Mouse (Mus musculus) cortical plate, adult 2 months (tissue): Measurements from ENCODE around the gene Gmpr. TPM values are rescaled to one million over a fixed set of nuclear protein-coding genes. Genes with fewer than 3 reads are reported as not detected.

ENCODE experiments used
- H3K27ac ChIP-seq: fragments of 200-500 bp; 2 replicates; pipeline ENCODE4 v1.5.1; 2012; ENCODE audit warnings: low read length, control low read depth, inconsistent platforms; ENCODE audit not compliant: insufficient read depth
- H3K4me1 ChIP-seq: fragments of 200-500 bp; 2 replicates; pipeline ENCODE4 v1.6.1; 2011; ENCODE audit warnings: low read length; ENCODE audit not compliant: control insufficient read depth, insufficient read depth
- H3K4me3 ChIP-seq: fragments of 200-500 bp; 2 replicates; pipeline ENCODE4 v1.5.1; 2011; ENCODE audit warnings: mild to moderate bottlenecking, low read length, control low read depth; ENCODE audit not compliant: insufficient read depth
- CTCF ChIP-seq: fragments of 200-500 bp; IDR thresholded peaks from 2 replicates; pipeline ENCODE4 v1.5.1; 2011; ENCODE audit warnings: mild to moderate bottlenecking, control low read depth, low read length; ENCODE audit not compliant: insufficient read depth; ENCODE audit errors: extremely low read depth
- POLR2A ChIP-seq: fragments of 200-500 bp; IDR thresholded peaks from 2 replicates; pipeline ENCODE4 v1.6.1; 2011; ENCODE audit warnings: mild to moderate bottlenecking, low read length, control low read depth; ENCODE audit not compliant: insufficient read depth; ENCODE audit errors: extremely low read depth
- polyA plus RNA-seq: library from polyadenylated mRNA; depleted of rRNA; stranded (reverse); fragments of >200 nt; gene quantifications from 2 replicates; pipeline ENCODE4 v1.2.3, GENCODE M21; 2012

The Gmpr gene
- polyA plus RNA-seq, 1 experiment: 77.8 TPM

DNA sequence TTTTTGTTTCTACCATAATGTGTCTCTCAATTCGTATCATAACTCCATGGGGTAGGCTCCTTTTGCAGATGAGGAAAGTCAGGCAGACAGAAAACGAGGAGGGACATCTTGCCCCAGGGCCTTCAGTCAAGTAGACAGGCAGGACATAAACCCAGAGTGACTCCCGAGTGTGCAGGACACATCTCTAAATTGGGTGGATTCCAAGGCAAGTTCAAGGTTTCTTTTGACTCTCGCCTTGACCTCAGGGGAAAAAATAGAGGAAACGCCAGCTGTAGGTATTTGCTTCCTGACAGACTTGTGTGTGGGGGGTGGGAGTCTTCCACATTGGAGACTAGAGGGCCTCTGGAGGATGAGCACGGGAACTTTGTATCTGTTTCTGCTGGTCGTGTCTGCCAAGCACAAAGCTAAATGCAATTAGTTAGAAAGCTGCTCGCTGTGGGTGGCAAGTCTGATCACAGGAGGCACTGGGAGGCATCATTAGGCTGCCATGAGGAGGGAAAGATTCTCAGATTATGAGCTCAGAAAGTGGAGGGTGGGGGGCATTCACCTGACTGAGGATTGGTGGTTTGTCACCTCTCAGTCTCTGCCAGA is 7.7 kb downstream of the Gmpr start:
- no peak overlapping the region for H3K27ac ChIP-seq
- no peaks in the 10 kb centered on the region for H3K4me1 ChIP-seq
- no peak overlapping the region for H3K4me3 ChIP-seq
- TF ChIP-seq POLR2A (no peak), CTCF (no peak)

DNA sequence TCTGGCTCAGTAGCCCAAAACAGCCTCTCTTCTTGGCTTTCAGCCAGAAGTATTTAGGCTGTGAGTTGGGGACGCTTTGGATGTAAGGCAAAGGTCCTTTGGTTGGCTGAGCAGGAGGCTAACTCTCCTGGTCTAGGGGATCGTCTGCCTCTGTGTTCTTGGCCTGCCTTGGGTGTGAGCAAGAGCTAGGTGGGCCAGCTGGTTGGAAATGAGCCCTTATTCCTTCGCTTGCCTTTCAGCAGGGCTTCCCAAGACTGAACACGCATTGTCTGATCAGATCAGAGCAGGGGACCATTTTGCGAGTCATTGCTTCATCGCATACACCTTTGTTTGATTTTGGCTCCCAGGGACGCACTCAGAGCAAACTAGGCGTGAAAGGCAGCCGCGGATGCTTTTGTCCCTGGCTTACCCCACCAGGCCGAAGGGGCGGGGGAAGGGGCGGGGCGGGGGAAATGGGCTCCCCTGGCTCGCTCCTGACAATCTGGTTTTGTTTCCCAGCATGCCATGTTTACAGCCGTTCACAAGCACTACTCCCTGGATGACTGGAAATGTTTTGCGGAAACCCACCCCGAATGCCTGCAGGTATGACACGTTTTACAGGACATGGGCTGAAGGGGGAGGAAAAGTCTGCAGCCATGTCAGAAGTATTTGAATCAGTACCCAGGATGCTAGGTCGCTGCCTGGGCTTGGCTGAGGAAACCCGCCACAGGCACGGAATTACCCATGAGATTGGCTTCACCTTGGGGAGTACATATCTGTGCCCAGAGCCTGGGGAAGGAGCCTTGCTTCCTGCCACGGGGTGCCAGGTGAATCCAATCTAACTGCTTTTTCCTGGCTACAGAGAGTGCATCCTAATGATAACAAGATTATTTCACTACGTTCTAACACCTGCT is 9.5 kb downstream of the Gmpr start:
- Histone ChIP-seq H3K27ac (no peak overlapping the region), H3K4me3 (no peak overlapping the region), H3K4me1 (no peaks in the 10 kb centered on the region)
- TF ChIP-seq POLR2A: no peak
- no peak for TF ChIP-seq CTCF

DNA sequence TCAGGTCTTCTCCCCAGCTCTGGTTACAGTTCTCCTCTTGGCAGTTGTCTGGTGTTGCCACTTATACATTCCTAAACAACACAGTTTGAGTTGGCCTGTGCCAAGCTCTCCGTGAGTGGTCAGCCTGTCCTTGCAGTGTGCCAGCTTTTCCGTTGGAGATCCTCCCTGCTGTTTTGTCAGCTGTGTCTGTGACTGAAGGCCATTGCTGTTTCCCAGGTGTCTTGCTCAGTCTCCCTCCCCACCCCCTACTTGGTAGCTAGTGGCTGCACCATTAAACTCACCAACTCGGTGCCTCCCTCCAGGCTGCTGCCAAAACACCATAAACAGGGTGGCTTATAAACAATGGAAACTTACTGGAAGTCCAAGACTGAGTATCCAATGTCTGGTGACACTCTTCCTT is 17.1 kb downstream of the Gmpr start:
- TF ChIP-seq POLR2A (no peak), CTCF (no peak)
- no peak overlapping the region for H3K4me3 ChIP-seq
- no peak overlapping the region for H3K27ac ChIP-seq
- H3K4me1 ChIP-seq: peaks cover 5% of the 10 kb centered on the region; the same call in 1 of the 2 replicates

DNA sequence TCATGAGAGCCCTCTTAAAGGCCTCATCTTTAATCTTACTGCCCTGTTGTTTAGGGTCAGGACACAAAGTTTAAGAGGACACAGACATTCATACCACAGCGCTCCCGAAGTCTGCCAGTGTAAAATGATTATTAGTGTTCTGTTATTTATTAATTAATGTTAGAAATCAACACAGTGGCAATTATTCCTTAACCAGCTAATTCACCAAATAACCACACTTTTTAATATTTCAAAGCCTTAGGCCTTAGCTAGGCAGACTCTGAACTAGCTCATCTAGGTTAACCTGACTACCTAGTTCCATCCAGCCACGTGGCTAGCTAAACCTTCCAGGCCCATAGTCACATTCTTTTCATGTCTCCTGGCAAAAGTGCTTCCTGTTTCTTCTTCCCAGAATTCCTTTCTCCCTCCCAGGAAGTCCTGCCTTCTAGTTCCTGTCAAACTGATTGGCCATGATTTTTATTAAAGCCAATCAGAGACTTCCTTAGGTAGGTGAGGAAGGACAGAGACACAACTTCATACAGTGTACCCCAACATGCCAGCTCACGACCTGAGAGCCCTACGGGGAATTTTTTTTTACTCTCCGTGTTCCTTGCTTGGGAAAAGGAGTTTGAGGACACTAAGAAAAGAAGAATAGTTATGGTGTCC is 17.7 kb downstream of the Gmpr start:
- TF ChIP-seq CTCF (no peak), POLR2A (no peak)
- Histone ChIP-seq H3K4me1 (peaks cover 5% of the 10 kb centered on the region; the same call in 1 of the 2 replicates), H3K27ac (no peak overlapping the region), H3K4me3 (no peak overlapping the region)

DNA sequence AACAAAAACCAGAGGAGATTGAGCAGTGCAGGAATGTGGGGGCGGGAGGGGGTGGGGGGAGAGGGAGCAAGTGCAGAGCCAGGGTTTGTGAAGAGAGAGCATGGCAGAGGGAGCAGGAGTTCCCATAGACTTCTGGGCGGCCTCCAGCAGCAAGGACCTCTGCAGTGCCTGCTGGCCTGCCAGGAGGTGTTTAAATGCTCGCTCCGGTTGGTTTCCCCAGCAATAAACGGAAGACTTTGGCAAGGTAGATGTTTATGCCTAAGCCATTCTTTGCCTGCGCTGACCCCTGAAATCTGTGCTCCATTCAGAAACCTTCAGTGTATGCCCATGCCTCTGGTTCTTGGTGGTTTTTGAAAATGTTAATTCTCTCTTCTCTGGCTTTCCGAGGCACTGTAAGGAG is 19.0 kb downstream of the Gmpr start:
- Histone ChIP-seq H3K4me1 (peaks cover 9% of the 10 kb centered on the region), H3K4me3 (no peak overlapping the region), H3K27ac (no peak overlapping the region)
- no peak for TF ChIP-seq POLR2A
- no peak for TF ChIP-seq CTCF

DNA sequence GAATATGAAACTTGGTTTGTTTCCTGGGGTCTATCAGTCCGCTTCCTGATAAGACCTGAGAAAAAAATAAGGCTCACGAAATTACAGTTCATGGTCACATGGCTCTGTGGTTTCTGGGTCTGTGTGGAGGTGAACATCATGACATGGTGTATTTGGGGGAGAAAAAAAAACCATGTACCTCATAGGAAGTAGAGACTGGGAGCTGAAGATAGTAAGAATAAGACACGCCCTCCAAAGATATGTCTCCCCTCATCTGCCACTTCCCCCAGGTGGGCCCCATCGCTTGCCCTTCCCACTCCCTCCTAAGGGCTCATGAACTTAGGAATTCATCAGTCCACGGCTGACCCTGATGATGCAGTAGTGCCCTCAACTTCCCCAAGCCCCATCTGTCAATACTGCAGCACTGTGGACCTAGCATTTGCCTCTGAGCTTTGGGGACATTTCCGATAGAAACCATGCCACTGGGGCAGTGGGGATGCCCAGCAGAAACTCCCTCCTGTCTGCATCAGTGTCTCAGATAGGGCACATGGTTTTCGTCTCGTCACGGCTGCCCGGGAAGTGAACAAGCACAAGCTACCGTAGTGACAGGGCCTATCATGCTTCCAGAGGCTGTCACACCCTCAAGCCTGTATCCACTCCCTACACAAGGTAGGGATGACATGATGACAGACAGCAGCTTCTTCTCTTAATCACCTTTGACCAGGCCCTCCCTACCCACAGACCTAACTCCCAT is 20.2 kb downstream of the Gmpr start:
- Histone ChIP-seq H3K4me3 (no peak overlapping the region), H3K27ac (no peak overlapping the region), H3K4me1 (peaks cover 9% of the 10 kb centered on the region)
- TF ChIP-seq CTCF (no peak), POLR2A (no peak)

DNA sequence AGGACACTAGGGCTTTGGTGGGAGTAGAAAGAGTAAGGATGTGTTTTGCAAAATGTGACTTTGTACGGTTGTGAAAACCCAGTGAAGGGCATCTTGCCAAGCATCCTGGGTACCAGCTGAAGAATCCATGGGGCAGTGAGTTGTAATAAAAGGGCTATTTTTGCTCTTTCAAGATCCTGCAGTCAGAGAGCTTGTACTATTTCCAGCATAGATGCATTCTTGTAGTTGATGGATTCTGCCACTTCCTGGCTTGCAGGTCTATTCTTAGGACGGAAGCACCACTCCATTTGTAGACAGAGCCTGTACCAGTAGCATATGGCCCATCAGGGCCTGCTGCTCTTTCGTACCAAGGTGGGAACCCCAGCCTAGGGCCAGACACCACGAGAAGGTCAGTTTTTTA is 21.5 kb downstream of the Gmpr start:
- TF ChIP-seq POLR2A: no peak
- TF ChIP-seq CTCF: no peak

DNA sequence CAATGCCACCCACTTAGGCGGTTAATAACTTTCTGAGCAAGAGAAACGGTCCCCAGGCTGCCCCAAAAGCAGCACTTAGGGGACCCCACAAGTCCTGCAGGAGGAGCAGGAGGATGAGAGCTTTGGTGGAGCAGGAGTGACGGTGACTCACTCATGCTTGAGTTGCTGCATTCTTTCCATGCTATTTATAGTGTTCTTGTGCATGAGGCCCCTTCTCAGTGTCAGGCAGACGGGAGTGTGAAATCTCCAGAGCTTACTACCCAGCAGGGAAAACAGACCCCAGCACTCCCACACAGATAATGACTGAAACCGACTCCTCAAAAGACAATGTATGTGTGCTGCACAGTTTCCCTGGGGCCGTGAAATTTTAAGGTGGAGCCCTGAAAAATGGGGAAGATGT is 23.5 kb downstream of the Gmpr start:
- no peak overlapping the region for H3K4me3 ChIP-seq
- no peak overlapping the region for H3K27ac ChIP-seq
- no peak for TF ChIP-seq POLR2A
- TF ChIP-seq CTCF: no peak
- peaks cover 9% of the 10 kb centered on the region for H3K4me1 ChIP-seq

More for the DNA sequence above, 21.5 kb downstream of the Gmpr start:
- Histone ChIP-seq H3K4me1 (peaks cover 9% of the 10 kb centered on the region), H3K27ac (no peak overlapping the region), H3K4me3 (no peak overlapping the region)

DNA sequence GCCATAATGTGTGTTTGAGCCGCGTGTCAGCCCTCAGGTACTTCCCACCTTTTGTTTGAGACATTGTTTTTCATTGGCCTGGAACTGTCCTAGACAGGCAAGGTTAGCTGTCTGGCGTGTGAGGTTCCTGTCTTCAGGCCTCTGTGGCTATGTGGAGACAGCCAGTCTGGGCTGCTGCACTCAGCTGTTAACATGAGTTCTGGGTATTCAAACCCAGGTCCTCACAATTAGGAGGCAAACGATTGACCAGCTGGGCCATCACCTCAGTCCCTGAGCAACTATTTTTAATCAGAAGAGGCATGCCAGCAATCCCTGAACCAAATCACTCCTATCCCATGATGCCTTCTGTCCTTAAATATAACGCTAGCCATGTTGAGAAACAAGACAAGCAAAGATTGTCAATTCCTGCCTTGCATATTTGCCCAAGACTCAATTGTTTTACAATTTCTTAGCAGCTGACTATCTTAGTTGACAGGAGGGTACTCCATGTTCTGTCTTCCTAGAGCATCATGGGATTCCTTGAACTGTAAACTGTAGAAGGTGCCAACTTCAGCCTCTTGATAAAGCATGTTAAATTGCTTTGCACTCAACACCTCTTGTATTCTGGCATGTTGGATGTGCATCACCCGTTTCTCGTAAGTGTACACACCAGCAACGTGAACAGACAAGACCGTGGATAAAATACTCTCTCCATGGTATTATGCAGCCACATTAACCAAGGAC is 28.6 kb downstream of the Gmpr start:
- no peak overlapping the region for H3K4me3 ChIP-seq
- H3K4me1 ChIP-seq: peaks cover 9% of the 10 kb centered on the region
- TF ChIP-seq POLR2A (no peak), CTCF (no peak)
- H3K27ac ChIP-seq: no peak overlapping the region

DNA sequence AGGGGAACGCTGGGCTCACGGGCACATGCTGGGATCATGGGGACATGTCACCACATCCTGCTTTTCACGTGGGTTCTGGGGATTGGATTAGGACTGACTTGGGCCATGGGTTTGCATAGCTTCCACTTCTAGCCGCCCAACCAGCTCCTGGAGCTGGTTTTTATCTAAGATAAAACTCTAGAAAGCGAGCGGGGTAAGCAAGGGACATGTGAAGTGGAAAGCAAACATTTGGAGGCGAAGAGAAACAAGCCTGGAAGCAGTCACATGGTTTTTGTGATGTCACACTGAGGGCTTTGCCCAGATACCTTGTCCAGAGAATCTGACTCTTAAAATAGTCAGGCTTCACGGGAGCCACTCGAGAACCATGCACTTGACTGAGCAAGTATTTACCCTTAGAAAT is 29.9 kb downstream of the Gmpr start:
- no peak for TF ChIP-seq POLR2A
- TF ChIP-seq CTCF: no peak
- no peak overlapping the region for H3K27ac ChIP-seq
- H3K4me1 ChIP-seq: peaks cover 6% of the 10 kb centered on the region
- H3K4me3 ChIP-seq: no peak overlapping the region
